Mouse (Mus musculus) MEL (cell line): Measurements from ENCODE around the gene Rsad2. TPM values are rescaled to one million over a fixed set of nuclear protein-coding genes. Genes with fewer than 3 reads are reported as not detected.

ENCODE experiments used
- DNase-seq: peaks from one replicate; pipeline ENCODE4 v3.0.0; 2011; ENCODE audit warnings: low read depth, low spot score
- H3K27ac ChIP-seq: 2 replicates; pipeline ENCODE4 v1.5.1; 2012; ENCODE audit warnings: low read depth, mild to moderate bottlenecking, control low read depth, low read length, moderate library complexity; ENCODE audit not compliant: control insufficient read depth
- H3K27me3 ChIP-seq, 2 experiments: fragments of 150-350 bp in 1 of 2; sonication (generic) in 1 of 2; 2 replicates each; pipeline ENCODE4 v1.6.1; 2012; ENCODE audit warnings: low read length in 2 of 2, mild to moderate bottlenecking in 2 of 2, improper control_type of control experiment in 1 of 2, moderate library complexity in 1 of 2; ENCODE audit not compliant: insufficient read depth in 2 of 2, control insufficient read depth in 1 of 2
- H3K36me3 ChIP-seq, 2 experiments: 2 replicates each; pipeline ENCODE4 v1.6.1; 2012 to 2014; ENCODE audit warnings: low read length in 2 of 2, improper control_type of control experiment in 1 of 2, inconsistent platforms in 1 of 2, mild to moderate bottlenecking in 1 of 2; ENCODE audit not compliant: insufficient read depth in 2 of 2, control insufficient read depth in 1 of 2
- H3K4me1 ChIP-seq, 2 experiments: fragments of 150-350 bp in 1 of 2; sonication (generic) in 1 of 2; 2 replicates each; pipeline ENCODE4 v1.6.1; 2012; ENCODE audit warnings: low read length in 2 of 2, improper control_type of control experiment in 1 of 2, mild to moderate bottlenecking in 1 of 2; ENCODE audit not compliant: insufficient read depth in 2 of 2, control insufficient read depth in 1 of 2
- H3K4me3 ChIP-seq, 2 experiments: fragments of 150-350 bp in 1 of 2; sonication (generic) in 1 of 2; 2 replicates each; pipeline ENCODE4 v1.5.1; 2012; ENCODE audit warnings: low read depth in 2 of 2, low read length in 2 of 2, mild to moderate bottlenecking in 2 of 2, moderate library complexity in 2 of 2, control low read depth in 1 of 2, improper control_type of control experiment in 1 of 2; ENCODE audit not compliant: control insufficient read depth in 1 of 2, insufficient read depth in 1 of 2
- H3K79me2 ChIP-seq: 2 replicates; pipeline ENCODE4 v1.6.1; 2012; ENCODE audit warnings: mild to moderate bottlenecking, low read length, moderate library complexity; ENCODE audit not compliant: control insufficient read depth, poor library complexity, insufficient read depth
- H3K9ac ChIP-seq: 2 replicates; pipeline ENCODE4 v1.6.1; 2012; ENCODE audit warnings: low read depth, mild to moderate bottlenecking, control low read depth, low read length, moderate library complexity; ENCODE audit not compliant: control insufficient read depth, poor library complexity, severe bottlenecking
- H3K9me3 ChIP-seq: fragments of 150-350 bp; sonication (generic); replicated peaks from 2 replicates; pipeline ENCODE4 v1.6.1; 2012; ENCODE audit warnings: mild to moderate bottlenecking, low read length, improper control_type of control experiment, moderate library complexity; ENCODE audit not compliant: insufficient read depth
- BHLHE40 ChIP-seq: IDR thresholded peaks from 2 replicates; pipeline ENCODE4 v1.6.1; 2012; ENCODE audit warnings: low read depth, mild to moderate bottlenecking, inconsistent platforms, low read length, improper control_type of control experiment, borderline replicate concordance
- CHD1 ChIP-seq: IDR thresholded peaks from 2 replicates; pipeline ENCODE4 v1.6.1; 2012; ENCODE audit warnings: low read depth, mild to moderate bottlenecking, inconsistent platforms, low read length, improper control_type of control experiment
- CHD2 ChIP-seq: IDR thresholded peaks from 2 replicates; pipeline ENCODE4 v1.6.1; 2011; ENCODE audit warnings: low read length, improper control_type of control experiment
- CTCF ChIP-seq, 3 experiments: IDR thresholded peaks in 2 of 3; conservative IDR thresholded peaks in 1 of 3; 2 replicates each; pipeline ENCODE4 v1.5.1; 2011 to 2012; ENCODE audit warnings: low read length in 3 of 3, low read depth in 2 of 3, mild to moderate bottlenecking in 2 of 3, improper control_type of control experiment in 1 of 3, inconsistent platforms in 1 of 3, mixed read lengths in 1 of 3, moderate library complexity in 1 of 3; ENCODE audit not compliant: control insufficient read depth in 1 of 3, insufficient read depth in 1 of 3, poor library complexity in 1 of 3, severe bottlenecking in 1 of 3
- GABPA ChIP-seq: IDR thresholded peaks from 2 replicates; pipeline ENCODE4 v1.6.1; 2012; ENCODE audit warnings: low read depth, mild to moderate bottlenecking, inconsistent platforms, low read length, improper control_type of control experiment, moderate library complexity
- HCFC1 ChIP-seq: IDR thresholded peaks from 2 replicates; pipeline ENCODE4 v1.6.1; 2012; ENCODE audit warnings: low read depth, mild to moderate bottlenecking, inconsistent platforms, low read length, improper control_type of control experiment, moderate library complexity
- JUND ChIP-seq: IDR thresholded peaks from 2 replicates; pipeline ENCODE4 v1.6.1; 2011; ENCODE audit warnings: low read depth, mild to moderate bottlenecking, improper control_type of control experiment, low read length
- KAT2A ChIP-seq: conservative IDR thresholded peaks from 2 replicates; pipeline ENCODE4 v1.6.1; 2012; ENCODE audit warnings: low read depth, low read length, improper control_type of control experiment, inconsistent platforms
- MAFK ChIP-seq: IDR thresholded peaks from 2 replicates; pipeline ENCODE4 v1.6.1; 2011; ENCODE audit warnings: low read depth, mild to moderate bottlenecking, low read length, improper control_type of control experiment, borderline replicate concordance
- MAZ ChIP-seq: IDR thresholded peaks from 2 replicates; pipeline ENCODE4 v1.6.1; 2012; ENCODE audit warnings: low read depth, mild to moderate bottlenecking, inconsistent platforms, low read length, improper control_type of control experiment
- MEF2A ChIP-seq: IDR thresholded peaks from 2 replicates; pipeline ENCODE4 v1.6.1; 2014; ENCODE audit warnings: low read depth, mild to moderate bottlenecking, inconsistent platforms, low read length, improper control_type of control experiment; ENCODE audit not compliant: poor library complexity, insufficient replicate concordance, severe bottlenecking; ENCODE audit errors: extremely low read depth
- MYB ChIP-seq: IDR thresholded peaks from 2 replicates; pipeline ENCODE4 v1.6.1; 2011; ENCODE audit warnings: mild to moderate bottlenecking, low read depth, low read length, improper control_type of control experiment
- NELFE ChIP-seq: IDR thresholded peaks from 2 replicates; pipeline ENCODE4 v1.6.1; 2011; ENCODE audit warnings: low read depth, low read length, improper control_type of control experiment
- NRF1 ChIP-seq: IDR thresholded peaks from 2 replicates; pipeline ENCODE4 v1.6.1; 2014; ENCODE audit warnings: low read depth, mild to moderate bottlenecking, inconsistent platforms, low read length, improper control_type of control experiment, moderate library complexity; ENCODE audit not compliant: poor library complexity, insufficient read depth, severe bottlenecking
- POLR2A ChIP-seq, 2 experiments: IDR thresholded peaks; 2 replicates each; pipeline ENCODE4 v1.6.1; 2011 to 2012; ENCODE audit warnings: low read length in 2 of 2, mild to moderate bottlenecking in 2 of 2, control low read depth in 1 of 2, improper control_type of control experiment in 1 of 2, low read depth in 1 of 2, moderate library complexity in 1 of 2; ENCODE audit not compliant: control insufficient read depth in 1 of 2, insufficient read depth in 1 of 2, poor library complexity in 1 of 2
- POLR2AphosphoS2 ChIP-seq: IDR thresholded peaks from 2 replicates; pipeline ENCODE4 v1.6.1; 2011; ENCODE audit warnings: low read length, improper control_type of control experiment
- RAD21 ChIP-seq: IDR thresholded peaks from 2 replicates; pipeline ENCODE4 v1.6.1; 2011; ENCODE audit warnings: mild to moderate bottlenecking, low read depth, low read length, improper control_type of control experiment
- SIN3A ChIP-seq: IDR thresholded peaks from 2 replicates; pipeline ENCODE4 v1.6.1; 2012; ENCODE audit warnings: low read length, improper control_type of control experiment, inconsistent platforms
- SMC3 ChIP-seq: IDR thresholded peaks from 2 replicates; pipeline ENCODE4 v1.6.1; 2011; ENCODE audit warnings: low read depth, low read length, improper control_type of control experiment
- UBTF ChIP-seq: IDR thresholded peaks from 2 replicates; pipeline ENCODE4 v1.6.1; 2012; ENCODE audit warnings: low read depth, mild to moderate bottlenecking, inconsistent platforms, low read length, improper control_type of control experiment, moderate library complexity, borderline replicate concordance; ENCODE audit not compliant: insufficient read depth
- USF2 ChIP-seq, 2 experiments: IDR thresholded peaks; 2 replicates each; pipeline ENCODE4 v1.6.1; 2011 to 2012; ENCODE audit warnings: improper control_type of control experiment in 2 of 2, low read length in 2 of 2, borderline replicate concordance in 1 of 2, inconsistent platforms in 1 of 2, low read depth in 1 of 2, mild to moderate bottlenecking in 1 of 2; ENCODE audit not compliant: insufficient read depth in 1 of 2
- ZC3H11A ChIP-seq: IDR thresholded peaks from 2 replicates; pipeline ENCODE4 v1.6.1; 2012; ENCODE audit warnings: low read depth, mild to moderate bottlenecking, inconsistent platforms, low read length, improper control_type of control experiment
- ZKSCAN1 ChIP-seq: IDR thresholded peaks from 2 replicates; pipeline ENCODE4 v1.6.1; 2012; ENCODE audit warnings: low read depth, mild to moderate bottlenecking, inconsistent platforms, low read length, improper control_type of control experiment, moderate library complexity
- ZMIZ1 ChIP-seq: IDR thresholded peaks from 2 replicates; pipeline ENCODE4 v1.6.1; 2012; ENCODE audit warnings: low read depth, mild to moderate bottlenecking, inconsistent platforms, low read length, improper control_type of control experiment, moderate library complexity
- polyA plus RNA-seq, 2 experiments: library from polyadenylated mRNA; stranded (reverse) in 1 of 2; unstranded in 1 of 2; fragments of >175 nt in 1 of 2; fragments of >200 nt in 1 of 2; gene quantifications; 2 replicates each; pipeline versions ENCODE4 v1.2.1 to v1.2.4; 2012; ENCODE audit warnings: low replicate concordance in 2 of 2, low read depth in 1 of 2; ENCODE audit not compliant: insufficient read length in 2 of 2, insufficient read depth in 1 of 2, missing spikeins in 1 of 2
- total RNA-seq: library from RNA; depleted of rRNA; stranded (reverse); fragments of 300-350 nt; gene quantifications from 2 replicates; pipeline ENCODE4 v1.2.3, GENCODE M21; 2012

The Rsad2 gene
- total and polyA plus RNA-seq, 3 experiments: 0.42 to 0.61 TPM; not detected in 1

- Histone ChIP-seq H3K4me1 (no peaks in the 10 kb centered on the region), H3K9me3 (no peaks in the 10 kb centered on the region), H3K27ac (no peak overlapping the region), H3K36me3 (no peaks in the 10 kb centered on the region), H3K79me2 (no peaks in the 10 kb centered on the region), H3K27me3 (no peaks in the 10 kb centered on the region), H3K4me3 (no peak overlapping the region), H3K9ac (no peak overlapping the region)
- TF ChIP-seq USF2 (IDR thresholded peaks at IDR 0.05; ENCODE audit: borderline replicate concordance in 1 of 2, insufficient read depth in 1 of 2, low read depth in 1 of 2, low read length in 2 of 2) (no peak), BHLHE40 (no peak), ZMIZ1 (no peak), KAT2A (no peak), ZKSCAN1 (no peak), ZC3H11A (no peak), POLR2AphosphoS2 (no peak), CHD2 (no peak), UBTF (no peak), SMC3 (no peak), POLR2A (IDR thresholded peaks at IDR 0.05; ENCODE audit: control insufficient read depth in 1 of 2, insufficient read depth in 1 of 2, low read depth in 1 of 2, low read length in 2 of 2, poor library complexity in 1 of 2) (no peak), CHD1 (no peak)
- DNase-seq: no peak
Observed at GRCm38 (mm10) chr12:26412802-26413201, 43.5 kb downstream of the Rsad2 start.

GRCm38 (mm10) chr12:26411841-26412450 is 44.3 kb downstream of the Rsad2 start:
- Histone ChIP-seq H3K9me3 (no peaks in the 10 kb centered on the region), H3K27ac (no peak overlapping the region), H3K4me1 (no peaks in the 10 kb centered on the region), H3K79me2 (no peaks in the 10 kb centered on the region), H3K9ac (no peak overlapping the region), H3K36me3 (no peaks in the 10 kb centered on the region), H3K4me3 (no peak overlapping the region), H3K27me3 (no peaks in the 10 kb centered on the region)
- no peak for DNase-seq
- no peak for TF ChIP-seq CTCF (IDR thresholded peaks at IDR 0.05 in 2 of 3, conservative IDR thresholded peaks at IDR 0.05 in 1 of 3; ENCODE audit: control insufficient read depth in 1 of 3, insufficient read depth in 1 of 3, low read depth in 2 of 3, low read length in 3 of 3, poor library complexity in 1 of 3, severe bottlenecking in 1 of 3)
- no peak for TF ChIP-seq SIN3A
- TF ChIP-seq MYB: no peak
- no peak for TF ChIP-seq JUND
- TF ChIP-seq GABPA: no peak
- no peak for TF ChIP-seq MAZ
- no peak for TF ChIP-seq MEF2A
- TF ChIP-seq KAT2A: no peak
- TF ChIP-seq NRF1: no peak
- no peak for TF ChIP-seq NELFE
- TF ChIP-seq HCFC1: no peak
- TF ChIP-seq BHLHE40: no peak
- TF ChIP-seq ZKSCAN1: no peak
- no peak for TF ChIP-seq RAD21
- TF ChIP-seq MAFK: no peak
